Mouse (Mus musculus) adrenal gland (tissue): ENCODE data around the gene Gm5105.

ENCODE experiments used
- intact Hi-C: fragments of 180-260 bp; cut with DNase I; formaldehyde crosslinking; loops from one replicate; pipeline ENCODE4 v1.15.1; 2025

The Gm5105 gene

DNA sequence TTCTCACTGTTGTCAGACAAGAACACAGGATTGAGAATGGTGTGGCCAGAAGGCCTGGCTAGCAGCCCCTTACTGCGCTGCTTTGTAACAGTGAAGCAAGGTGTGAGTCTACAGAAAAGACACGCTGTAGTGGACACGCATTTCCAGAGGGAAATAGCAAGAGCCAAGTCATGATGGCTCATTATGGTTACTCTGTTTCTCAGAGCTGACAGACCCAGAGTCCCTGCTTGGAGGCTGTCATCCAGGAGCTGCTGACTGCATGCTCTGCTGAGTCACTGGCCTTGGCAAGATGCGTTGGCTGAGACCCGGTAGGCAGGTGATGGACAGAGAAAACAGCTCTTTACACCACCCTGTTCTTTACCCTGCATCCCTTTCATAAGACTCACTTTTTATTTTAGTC is 37.8 kb downstream of the Gm5105 start:
- intact Hi-C loops: no loop called here

DNA sequence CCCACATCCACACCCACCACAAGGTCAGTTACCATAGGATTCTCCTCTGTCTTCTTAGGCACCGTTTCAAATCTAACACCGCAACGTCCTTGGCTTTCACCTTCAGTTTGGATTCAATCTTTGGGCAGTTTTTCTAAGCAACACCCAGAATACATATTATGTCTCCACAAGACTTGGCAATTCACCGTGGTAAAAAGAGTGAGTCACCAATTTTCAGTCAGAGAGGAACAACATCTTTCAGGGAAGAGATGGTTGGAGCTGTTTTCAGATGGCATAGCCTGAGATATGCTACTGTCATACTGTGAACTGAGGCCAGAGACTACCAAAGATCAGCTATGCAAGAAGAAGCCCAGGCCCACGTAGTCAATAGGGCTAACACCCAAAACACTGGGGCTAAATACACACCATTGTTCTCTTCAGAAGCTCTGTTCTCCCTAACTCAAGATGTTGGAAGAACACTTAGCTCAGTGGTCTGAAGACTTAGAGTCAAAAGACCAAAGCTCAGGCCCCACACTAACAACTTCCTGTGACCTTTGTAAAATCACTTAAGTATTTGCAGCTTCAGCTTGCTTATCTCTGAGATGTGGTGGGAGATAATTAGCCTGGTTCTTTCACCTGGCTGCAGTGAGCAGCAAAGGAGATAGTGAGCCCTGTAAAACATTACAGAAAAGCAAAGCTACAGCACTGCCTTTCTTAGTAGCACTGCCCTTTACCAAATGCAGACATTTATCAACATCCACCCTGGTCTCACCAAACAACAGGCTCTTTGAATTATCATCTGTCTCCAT is 39.4 kb downstream of the Gm5105 start:
- intact Hi-C loops: no loop called here

DNA sequence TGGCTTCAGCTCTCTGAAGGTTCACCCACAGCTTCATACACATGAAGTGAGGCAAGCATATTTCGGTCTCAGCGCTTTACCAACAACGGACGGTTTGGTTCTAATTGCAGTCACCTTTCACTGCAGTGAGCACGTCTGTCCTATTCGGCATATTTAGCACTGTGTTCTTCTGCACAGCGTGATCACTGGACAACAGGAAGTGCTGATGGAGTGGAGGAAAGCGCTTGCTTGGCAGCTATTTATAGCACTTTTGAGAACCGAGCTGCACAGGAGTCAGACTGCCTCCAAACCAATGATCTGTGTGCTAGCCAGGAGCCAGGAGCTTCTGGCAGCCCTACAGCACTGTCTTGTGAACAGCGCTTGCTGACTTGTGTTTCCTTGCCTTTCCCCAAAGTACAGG is 40.9 kb downstream of the Gm5105 start:
- intact Hi-C loops: no loop called here

DNA sequence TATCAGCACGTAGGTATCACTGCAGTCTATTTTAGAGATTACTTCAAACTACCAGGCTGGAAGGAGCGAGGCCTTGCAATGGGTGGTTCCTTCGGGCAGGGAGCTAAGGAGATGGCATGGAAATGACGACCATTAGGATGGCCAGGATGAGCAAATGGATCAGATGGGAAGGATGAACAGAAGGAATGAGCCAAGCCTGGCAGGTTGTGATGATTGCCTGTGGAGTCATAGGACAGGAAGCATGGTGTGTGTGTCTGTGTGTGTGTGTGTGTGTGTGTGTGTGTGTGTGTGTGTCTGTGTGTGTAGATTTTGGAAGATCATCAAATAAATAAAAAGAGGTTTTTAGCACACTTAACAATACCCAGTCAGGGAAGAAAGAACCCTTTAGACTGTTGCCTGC is 44.5 kb downstream of the Gm5105 start:
- intact Hi-C loops: no loop called here

DNA sequence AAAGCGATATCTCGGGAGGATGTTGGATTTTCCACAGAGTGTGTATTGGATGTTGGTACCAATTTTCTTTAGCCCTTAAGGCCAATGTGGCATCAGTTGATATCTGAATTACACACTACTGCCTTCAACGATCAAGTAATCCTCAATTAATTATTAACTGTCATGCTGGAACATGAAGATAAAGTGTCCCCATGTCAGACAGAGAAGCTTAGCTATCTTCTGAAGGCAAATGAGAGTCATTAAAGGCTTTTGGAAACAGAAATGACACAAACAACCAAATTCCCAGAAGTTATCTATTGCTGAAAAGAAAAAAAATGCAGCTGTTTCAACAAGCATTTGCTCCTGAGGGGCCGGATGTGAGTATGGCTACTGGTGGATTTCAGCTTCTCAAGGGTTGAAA is 45.2 kb downstream of the Gm5105 start:
- intact Hi-C loops: no loop called here

DNA sequence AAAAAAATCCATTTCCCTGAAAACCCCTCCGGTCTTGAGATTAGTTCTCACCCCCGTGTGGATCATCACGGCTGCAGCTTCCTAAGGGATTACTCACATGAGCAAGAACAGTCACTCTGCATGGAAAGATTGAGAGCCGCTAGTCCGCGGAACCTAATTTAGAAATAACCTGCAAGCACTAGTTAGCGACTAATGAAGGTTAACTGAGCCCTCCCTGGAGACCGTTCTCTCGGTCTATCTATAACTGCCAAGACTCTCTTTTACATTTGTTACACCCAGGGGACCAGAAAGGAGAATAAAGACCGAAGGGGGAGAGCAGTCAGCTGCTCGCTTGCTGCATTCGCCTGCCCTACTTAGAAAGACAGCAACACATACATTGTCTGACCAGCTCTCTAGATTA is 50.4 kb downstream of the Gm5105 start:
- intact Hi-C loops: no loop called here

DNA sequence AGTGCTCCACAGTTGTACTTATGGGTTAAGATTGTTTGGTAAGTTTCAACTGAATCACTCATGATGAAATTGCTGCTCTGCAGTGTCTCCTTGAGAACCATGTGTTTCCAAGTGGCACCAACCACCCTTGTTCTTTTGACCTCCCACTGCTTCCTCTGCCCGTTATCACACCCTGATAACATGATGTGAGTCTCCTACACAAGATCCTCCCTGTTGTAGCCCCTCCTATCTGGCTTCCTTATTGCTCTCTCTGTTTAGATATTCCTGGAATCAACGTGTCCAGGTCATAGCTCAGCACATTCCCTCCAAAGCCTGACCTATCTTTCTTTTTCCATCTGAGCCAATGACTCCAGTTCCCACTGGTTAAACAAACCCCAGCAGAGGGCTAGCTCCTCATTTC is 52.5 kb downstream of the Gm5105 start:
- intact Hi-C loops: no loop called here

DNA sequence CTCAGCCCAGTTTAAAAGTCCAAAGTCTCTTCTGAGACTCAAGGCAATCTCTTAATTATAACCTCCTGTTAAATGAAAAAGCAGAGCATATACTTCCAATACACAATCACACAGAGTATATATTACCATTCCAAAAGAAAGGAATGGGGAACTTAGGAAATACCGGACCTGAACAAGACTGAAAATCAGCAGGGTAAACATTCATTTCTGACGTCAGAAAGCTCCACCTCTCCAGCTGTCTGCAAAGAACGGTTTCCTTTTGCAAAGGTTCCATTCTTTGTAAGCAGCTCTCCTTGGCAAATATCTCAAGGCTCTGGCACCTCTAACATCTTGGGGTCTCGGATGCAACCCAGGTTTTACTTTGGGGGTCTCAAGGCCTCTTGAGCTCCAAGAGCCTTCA is 54.8 kb downstream of the Gm5105 start:
- intact Hi-C loops: no loop called here

DNA sequence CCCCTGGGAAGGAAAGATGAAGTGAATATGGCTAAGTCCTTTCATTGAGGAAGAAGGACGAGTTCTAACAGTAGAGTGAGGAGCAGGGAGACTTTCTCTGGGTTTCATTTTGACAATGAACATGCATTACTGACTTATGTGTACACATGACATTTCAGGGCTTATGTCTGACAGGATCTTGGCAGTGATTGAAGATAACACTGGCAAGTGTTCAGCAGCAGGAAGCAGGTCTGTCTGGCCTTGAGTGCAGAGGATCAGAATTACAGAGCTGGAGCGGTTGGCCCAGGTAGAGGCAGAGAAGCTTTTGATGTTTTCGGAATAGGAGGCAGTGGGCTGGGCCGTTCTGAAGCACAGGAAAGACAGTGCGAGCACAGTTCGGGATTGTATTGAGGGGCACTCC is 59.0 kb downstream of the Gm5105 start:
- intact Hi-C loops: no loop called here

DNA sequence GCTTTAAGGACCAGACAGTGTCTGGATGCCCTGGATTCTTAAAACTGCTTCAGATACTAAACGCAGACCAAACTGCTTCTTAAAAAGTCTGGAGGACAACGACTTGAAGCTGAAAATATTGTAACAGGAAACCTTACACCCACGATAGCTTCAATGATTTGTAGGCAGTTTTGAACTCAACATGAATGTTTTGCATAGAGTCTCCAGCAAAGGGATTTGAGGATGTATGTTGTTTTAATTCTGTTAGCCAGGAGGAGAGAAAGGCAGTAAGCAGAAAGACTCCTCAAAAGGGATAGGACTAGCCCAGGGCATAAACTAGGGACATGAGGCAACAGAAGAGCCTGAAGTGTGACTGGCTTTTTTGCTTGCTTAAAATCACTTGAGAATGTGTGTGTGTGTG is 60.3 kb downstream of the Gm5105 start:
- intact Hi-C loops: no loop called here

DNA sequence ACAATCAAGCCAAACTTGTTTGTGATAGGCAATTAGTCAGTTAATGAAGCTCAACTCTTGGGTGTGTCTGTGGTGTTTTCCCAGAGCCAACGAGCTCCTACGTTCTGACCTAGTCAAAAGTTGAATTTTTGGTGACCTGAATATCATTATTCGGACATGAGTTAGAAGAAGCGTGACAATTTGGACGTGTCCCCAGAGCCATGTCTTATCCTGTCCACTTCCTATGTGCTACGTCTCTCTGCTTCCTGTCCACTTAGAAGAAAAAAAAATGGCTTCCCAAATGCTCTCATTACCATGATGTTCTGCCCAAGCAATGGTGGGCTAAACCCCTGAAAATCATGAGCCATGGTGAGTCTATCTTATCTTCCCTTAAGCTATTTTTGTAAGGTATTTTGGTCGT is 63.9 kb downstream of the Gm5105 start:
- intact Hi-C loops: no loop called here

DNA sequence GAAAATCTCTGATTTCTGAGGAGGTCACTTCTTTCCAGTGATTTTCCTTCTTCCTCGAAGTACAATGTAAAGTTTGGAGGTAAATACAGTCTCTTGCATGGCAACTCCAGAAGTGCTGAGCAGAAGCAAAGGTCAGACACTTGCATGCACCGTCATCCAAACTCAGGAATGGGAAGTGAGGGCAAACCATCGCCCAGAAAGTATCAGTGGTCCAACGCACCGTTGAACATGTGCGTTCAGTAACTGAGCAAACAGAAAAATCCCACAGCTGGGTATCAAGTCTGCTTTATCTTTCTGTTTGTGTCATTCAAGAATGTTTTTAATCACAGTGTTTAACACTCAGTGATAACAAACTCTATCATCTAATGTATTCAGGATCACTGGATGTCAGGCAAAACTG is 64.6 kb downstream of the Gm5105 start:
- intact Hi-C loops: no loop called here

DNA sequence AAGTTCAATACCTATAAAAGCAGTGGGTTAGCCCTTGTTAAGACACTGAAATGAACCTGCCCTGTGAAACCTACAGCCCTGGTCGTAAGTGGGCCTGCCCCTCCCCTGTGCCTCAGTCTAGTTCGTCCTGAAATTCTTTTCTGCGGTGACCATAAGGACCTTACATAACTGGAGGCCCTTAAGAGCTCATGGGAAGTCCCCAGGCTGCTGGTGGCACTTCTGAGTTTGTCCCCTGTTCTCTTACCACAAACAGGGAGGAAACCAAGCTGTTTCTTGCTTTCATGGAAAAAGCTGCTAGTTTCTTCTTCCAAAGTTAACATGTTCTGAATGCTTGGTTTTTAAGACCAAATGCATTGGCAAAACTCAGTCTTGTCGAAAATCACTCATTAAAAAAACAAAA is 65.3 kb downstream of the Gm5105 start:
- intact Hi-C loops: no loop called here

DNA sequence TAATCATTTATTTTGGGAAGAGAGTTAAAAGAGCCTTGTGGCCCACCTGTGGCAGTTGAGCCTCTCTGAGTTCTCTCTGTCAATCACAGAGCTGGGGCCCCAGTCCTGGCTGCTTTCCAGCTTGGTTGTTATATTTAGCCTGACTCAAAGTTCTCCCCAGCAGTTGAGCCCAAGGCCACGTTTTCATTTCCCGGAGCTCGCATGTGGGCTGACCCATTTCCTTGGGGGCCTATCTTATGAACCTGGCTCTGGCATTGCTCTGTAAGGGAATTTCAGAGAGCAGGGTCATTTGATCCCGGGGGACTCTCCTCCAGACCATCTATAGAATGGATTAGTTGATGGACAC is 66.5 kb downstream of the Gm5105 start:
- intact Hi-C loops: no loop called here

DNA sequence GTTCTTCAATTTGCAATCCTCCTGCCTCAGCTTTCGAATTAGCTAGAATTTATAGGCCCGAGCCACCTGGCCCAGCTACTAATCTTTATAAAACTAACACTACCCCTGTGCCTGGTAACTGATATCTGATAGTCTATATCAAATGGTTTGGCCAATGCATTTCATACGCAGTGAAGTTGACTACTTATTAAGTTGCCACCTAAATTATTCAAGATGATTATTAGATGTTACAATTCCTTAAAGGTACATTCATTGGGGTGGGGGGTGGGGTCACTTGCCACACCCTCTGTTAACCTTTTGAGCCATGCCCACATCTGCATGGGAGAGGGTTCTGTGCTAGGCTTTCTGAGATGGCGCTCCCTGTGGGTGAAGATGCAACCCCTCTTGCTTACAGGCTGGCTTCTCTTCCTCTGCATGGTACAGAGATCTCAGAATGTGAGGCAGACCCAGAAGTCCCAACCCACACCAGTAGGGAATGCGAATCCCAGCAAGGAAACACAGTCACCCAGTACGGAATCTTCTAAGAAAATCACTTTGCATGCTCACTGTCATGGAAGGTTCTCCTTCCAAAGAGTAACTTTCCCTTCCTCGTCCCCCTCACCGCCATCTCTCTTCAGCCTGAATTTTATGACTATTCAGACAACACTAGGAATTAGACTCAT is 67.0 kb downstream of the Gm5105 start:
- intact Hi-C loops: no loop called here

DNA sequence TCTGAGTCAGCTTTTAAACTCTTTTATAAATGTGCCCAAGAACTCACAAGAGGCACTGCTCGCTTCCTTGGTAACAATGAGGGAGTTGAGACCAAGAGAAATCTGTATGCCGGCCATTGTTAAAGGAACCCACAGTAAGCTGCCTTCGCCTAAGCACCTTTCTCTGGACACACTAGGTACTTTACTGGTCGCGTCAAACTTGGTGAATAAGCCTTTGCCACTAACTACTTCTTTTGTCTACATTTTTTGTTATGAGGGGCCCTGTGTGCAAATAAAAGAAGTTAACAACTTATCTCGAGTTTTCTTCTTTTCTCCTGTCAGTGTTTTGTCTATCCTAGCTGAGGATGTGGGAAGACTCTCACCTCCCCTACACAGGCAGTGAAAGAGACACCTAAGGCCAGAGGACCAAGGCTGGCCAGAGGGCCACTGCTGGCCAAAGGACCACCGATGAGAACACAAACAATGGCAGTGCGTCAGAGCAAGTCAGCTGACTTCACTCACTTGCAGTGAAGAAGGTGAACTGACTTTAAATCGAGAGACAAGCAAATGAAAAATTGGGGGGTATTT is 67.9 kb downstream of the Gm5105 start:
- intact Hi-C loops: no loop called here
